Mouse (Mus musculus) kidney, adult 18-20 months (tissue): Measurements from ENCODE around the gene Mb.

Source experiments
- DNase-seq: peaks from one replicate; pipeline ENCODE4 v3.0.0; 2021

Mb gene

GRCm38 (mm10) chr15:76973855-76974651 lies 76.4 kb downstream of the Mb start:
- peak; percentile 87 for DNase-seq

GRCm38 (mm10) chr15:76973272-76973854 lies 77.1 kb downstream of the Mb start:
- no peak for DNase-seq

- DNase-seq, result no peak
Observed at GRCm38 (mm10) chr15:76972661-76973060, 77.8 kb downstream of the Mb start.
